Mouse (Mus musculus): ENCODE data around the gene Sulf2. TPM values are rescaled to one million over a fixed set of nuclear protein-coding genes. Genes with fewer than 3 reads are reported as not detected.
"Not testable (repeated sequence)": the region's sequence is repeated elsewhere in the genome, so short reads cannot be mapped to it uniquely, and the experiment has no call there.

Sulf2 gene
- polyA plus RNA-seq, 1 experiment from 2014 or later: 118 TPM

GRCm38 (mm10) chr2:166097443-166098291 lies 57.8 kb downstream of the Sulf2 start:
- no peaks in the 10 kb centered on the region for H3K9me3 ChIP-seq (replicated peaks)
- H3K4me1 ChIP-seq: peaks cover 30% of the 10 kb centered on the region
- H3K9ac ChIP-seq (replicated peaks): no peak overlapping the region
- H3K27me3 ChIP-seq (replicated peaks): no peaks in the 10 kb centered on the region
- H3K27ac ChIP-seq (replicated peaks): peak overlapping the region; percentile 38
- no peak for ATAC-seq (ENCODE audit: low FRiP score)
- no peak overlapping the region for H3K4me2 ChIP-seq
- H3K4me3 ChIP-seq (replicated peaks): no peak overlapping the region
- peaks cover 13% of the 10 kb centered on the region for H3K36me3 ChIP-seq
- WGBS: 66% methylated on average over 18 of the region's 18 CpGs

- H3K9ac ChIP-seq (replicated peaks): no peak overlapping the region
- H3K4me3 ChIP-seq (replicated peaks): no peak overlapping the region
- no peaks in the 10 kb centered on the region for H3K9me3 ChIP-seq (replicated peaks)
- no peak for ATAC-seq (ENCODE audit: low FRiP score)
- H3K4me2 ChIP-seq: no peak overlapping the region
- 100% methylated on average over 1 of the region's 1 CpGs for WGBS
- no peak overlapping the region for H3K27ac ChIP-seq (replicated peaks)
- H3K36me3 ChIP-seq: peaks cover 22% of the 10 kb centered on the region
- H3K27me3 ChIP-seq (replicated peaks): no peaks in the 10 kb centered on the region
- H3K4me1 ChIP-seq: peaks cover 30% of the 10 kb centered on the region
These were observed 58.6 kb downstream of the Sulf2 start for GRCm38 (mm10) chr2:166096834-166097233.

GRCm38 (mm10) chr2:166096300-166096699 lies 59.2 kb downstream of the Sulf2 start:
- ATAC-seq (ENCODE audit: low FRiP score): no peak
- Histone ChIP-seq H3K36me3 (peaks cover 27% of the 10 kb centered on the region), H3K9me3 (replicated peaks) (no peaks in the 10 kb centered on the region), H3K4me3 (replicated peaks) (no peak overlapping the region), H3K9ac (replicated peaks) (no peak overlapping the region), H3K4me2 (no peak overlapping the region), H3K27ac (replicated peaks) (no peak overlapping the region), H3K27me3 (replicated peaks) (no peaks in the 10 kb centered on the region), H3K4me1 (peaks cover 26% of the 10 kb centered on the region)
- 83% methylated on average over 6 of the region's 6 CpGs for WGBS

- 94% methylated on average over 6 of the region's 6 CpGs for WGBS
- no peaks in the 10 kb centered on the region for H3K9me3 ChIP-seq (replicated peaks)
- no peaks in the 10 kb centered on the region; the same call in 1 of the 2 replicates for H3K4me1 ChIP-seq
- H3K4me3 ChIP-seq (replicated peaks): no peak overlapping the region
- H3K9ac ChIP-seq (replicated peaks): no peak overlapping the region
- no peak for ATAC-seq (ENCODE audit: low FRiP score)
- H3K27ac ChIP-seq (replicated peaks): no peak overlapping the region
- no peak overlapping the region for H3K4me2 ChIP-seq
- H3K36me3 ChIP-seq: peaks cover 38% of the 10 kb centered on the region
- no peaks in the 10 kb centered on the region for H3K27me3 ChIP-seq (replicated peaks)
These were observed 63.1 kb downstream of the Sulf2 start for GRCm38 (mm10) chr2:166092412-166092811.

GRCm38 (mm10) chr2:166091599-166091998 lies 63.9 kb downstream of the Sulf2 start:
- no peak for ATAC-seq (ENCODE audit: low FRiP score)
- no peaks in the 10 kb centered on the region for H3K27me3 ChIP-seq (replicated peaks)
- H3K36me3 ChIP-seq: peaks cover 45% of the 10 kb centered on the region
- H3K4me2 ChIP-seq: no peak overlapping the region
- no peak overlapping the region for H3K9ac ChIP-seq (replicated peaks)
- H3K9me3 ChIP-seq (replicated peaks): no peaks in the 10 kb centered on the region
- H3K4me3 ChIP-seq (replicated peaks): no peak overlapping the region
- no peak overlapping the region for H3K27ac ChIP-seq (replicated peaks)
- H3K4me1 ChIP-seq: no peaks in the 10 kb centered on the region

- H3K4me1 ChIP-seq: no peaks in the 10 kb centered on the region
- H3K27me3 ChIP-seq (replicated peaks): no peaks in the 10 kb centered on the region
- peaks cover 55% of the 10 kb centered on the region for H3K36me3 ChIP-seq
- H3K4me3 ChIP-seq (replicated peaks): no peak overlapping the region
- ATAC-seq (ENCODE audit: low FRiP score): no peak
- H3K27ac ChIP-seq (replicated peaks): no peak overlapping the region
- H3K9me3 ChIP-seq (replicated peaks): no peaks in the 10 kb centered on the region
- H3K4me2 ChIP-seq: no peak overlapping the region
- 66% methylated on average over 7 of the region's 7 CpGs for WGBS
- no peak overlapping the region for H3K9ac ChIP-seq (replicated peaks)
These were observed 65.3 kb downstream of the Sulf2 start for GRCm38 (mm10) chr2:166090131-166090581.

- no peaks in the 10 kb centered on the region for H3K27me3 ChIP-seq (replicated peaks)
- 84% methylated on average over 9 of the region's 9 CpGs for WGBS
- no peak overlapping the region for H3K9ac ChIP-seq (replicated peaks)
- no peak overlapping the region for H3K4me2 ChIP-seq
- peaks cover 55% of the 10 kb centered on the region for H3K36me3 ChIP-seq
- no peaks in the 10 kb centered on the region for H3K9me3 ChIP-seq (replicated peaks)
- no peak for ATAC-seq (ENCODE audit: low FRiP score)
- H3K4me1 ChIP-seq: no peaks in the 10 kb centered on the region
- H3K4me3 ChIP-seq (replicated peaks): no peak overlapping the region
- no peak overlapping the region for H3K27ac ChIP-seq (replicated peaks)
These were observed 66.5 kb downstream of the Sulf2 start for GRCm38 (mm10) chr2:166088991-166089390.

GRCm38 (mm10) chr2:166086457-166087233 lies 68.8 kb downstream of the Sulf2 start:
- 92% methylated on average over 29 of the region's 29 CpGs for WGBS
- peaks cover 32% of the 10 kb centered on the region for H3K36me3 ChIP-seq

GRCm38 (mm10) chr2:166085780-166086179 lies 69.7 kb downstream of the Sulf2 start:
- Histone ChIP-seq H3K4me1 (peaks cover 5% of the 10 kb centered on the region; the same call in 1 of the 2 replicates), H3K27ac (replicated peaks) (no peak overlapping the region), H3K4me2 (no peak overlapping the region), H3K36me3 (peaks cover 23% of the 10 kb centered on the region), H3K9ac (replicated peaks) (no peak overlapping the region), H3K4me3 (replicated peaks) (no peak overlapping the region), H3K27me3 (replicated peaks) (no peaks in the 10 kb centered on the region), H3K9me3 (replicated peaks) (no peaks in the 10 kb centered on the region)
- 90% methylated on average over 10 of the region's 10 CpGs for WGBS
- no peak for ATAC-seq (ENCODE audit: low FRiP score)

More at GRCm38 (mm10) chr2:166086457-166087233, 68.8 kb downstream of the Sulf2 start:
- Histone ChIP-seq H3K9me3 (replicated peaks) (no peaks in the 10 kb centered on the region), H3K27ac (replicated peaks) (no peak overlapping the region), H3K4me3 (replicated peaks) (no peak overlapping the region), H3K4me1 (no peaks in the 10 kb centered on the region), H3K4me2 (no peak overlapping the region), H3K9ac (replicated peaks) (no peak overlapping the region), H3K27me3 (replicated peaks) (no peaks in the 10 kb centered on the region)
- no peak for ATAC-seq (ENCODE audit: low FRiP score)

GRCm38 (mm10) chr2:166084964-166085363 lies 70.5 kb downstream of the Sulf2 start:
- WGBS: 40% methylated on average over 6 of the region's 6 CpGs
- not testable (repeated sequence) for H3K9me3 ChIP-seq (replicated peaks)

GRCm38 (mm10) chr2:166084111-166084510 lies 71.4 kb downstream of the Sulf2 start:
- peaks cover 5% of the 10 kb centered on the region; the same call in 1 of the 2 replicates for H3K4me1 ChIP-seq
- no peak overlapping the region for H3K9ac ChIP-seq (replicated peaks)
- no peak for ATAC-seq (ENCODE audit: low FRiP score)
- H3K4me3 ChIP-seq (replicated peaks): no peak overlapping the region
- H3K27ac ChIP-seq (replicated peaks): no peak overlapping the region
- peaks cover 24% of the 10 kb centered on the region; the same call in 1 of the 2 replicates for H3K36me3 ChIP-seq
- no peaks in the 10 kb centered on the region for H3K9me3 ChIP-seq (replicated peaks)
- no peak overlapping the region for H3K4me2 ChIP-seq
- WGBS: 87% methylated on average over 7 of the region's 7 CpGs
- no peaks in the 10 kb centered on the region for H3K27me3 ChIP-seq (replicated peaks)

More at GRCm38 (mm10) chr2:166084964-166085363, 70.5 kb downstream of the Sulf2 start:
- not testable (repeated sequence) for H3K27ac ChIP-seq (replicated peaks); H3K9ac ChIP-seq (replicated peaks); H3K4me2 ChIP-seq; ATAC-seq (ENCODE audit: low FRiP score); H3K4me3 ChIP-seq (replicated peaks); H3K27me3 ChIP-seq (replicated peaks); H3K4me1 ChIP-seq
- H3K36me3 ChIP-seq: peaks cover 20% of the 10 kb centered on the region; the same call in 1 of the 2 replicates

Measured in neural tube, embryonic 15.5 days (tissue).